Mouse (Mus musculus) induced T-regulatory cell, adult 2 months (primary cell): ENCODE data around the gene Ces1f.

Experiments
- DNase-seq: peaks from one replicate; pipeline ENCODE4 v3.0.0-alpha.2; 2012; ENCODE audit warnings: low read depth

Gene Ces1f

GRCm38 (mm10) chr8:93211091-93211490 lies 68.5 kb downstream of the Ces1f start:
- DNase-seq, result no peak
